Mouse (Mus musculus) hematopoietic stem cell, adult 5-6 weeks (primary cell): ENCODE data around the gene Rubcn. TPM values are rescaled to one million over a fixed set of nuclear protein-coding genes. Genes with fewer than 3 reads are reported as not detected.
A peak's percentile ranks its signal among the peaks of the same experiment; 100 is the strongest.
"Not testable (repeated sequence)": the region's sequence is repeated elsewhere in the genome, so short reads cannot be mapped to it uniquely, and the experiment has no call there.

Experiments
- ATAC-seq, 2 experiments: fragments of 125-278 bp in 1 of 2; replicated peaks in 1 of 2; 2 replicates each; pipeline ENCODE4 v1.8.0; 2016 to 2017; ENCODE audit warnings: inconsistent platforms in 2 of 2, mild to moderate bottlenecking in 2 of 2, moderate number of reproducible peaks in 2 of 2, low read depth in 1 of 2, moderate TSS enrichment in 1 of 2; ENCODE audit not compliant: low FRiP score in 2 of 2, poor library complexity in 2 of 2, severe bottlenecking in 2 of 2, insufficient read depth in 1 of 2, low TSS enrichment in 1 of 2
- total RNA-seq: library from RNA; stranded (forward); fragments of 172-1452, 232-1000 nt; gene quantifications from 2 replicates; pipeline ENCODE4 v1.2.3, GENCODE M21; 2017

Rubcn gene
- total RNA-seq, 1 experiment from 2014 or later: 12.9 TPM

DNA sequence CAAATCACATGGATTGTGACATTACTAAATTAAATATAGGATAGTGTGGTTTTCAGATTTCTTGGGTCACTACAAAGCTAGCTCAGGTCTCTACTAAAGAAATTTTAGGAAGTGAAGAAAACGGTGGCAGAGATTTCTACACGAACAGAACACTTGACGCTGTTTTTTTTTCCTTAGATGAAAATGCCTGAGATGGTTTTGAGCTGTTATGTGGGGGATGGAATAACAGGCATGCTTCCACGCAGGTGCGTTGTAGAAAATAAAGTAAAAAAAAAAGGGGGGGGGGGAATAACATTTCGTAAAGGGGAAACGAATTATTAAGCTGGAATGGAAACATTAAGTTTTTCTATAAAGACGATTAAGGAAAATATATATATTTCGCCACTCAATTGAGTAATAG is 735 bp downstream of the Rubcn start:
- ATAC-seq: no peak

DNA sequence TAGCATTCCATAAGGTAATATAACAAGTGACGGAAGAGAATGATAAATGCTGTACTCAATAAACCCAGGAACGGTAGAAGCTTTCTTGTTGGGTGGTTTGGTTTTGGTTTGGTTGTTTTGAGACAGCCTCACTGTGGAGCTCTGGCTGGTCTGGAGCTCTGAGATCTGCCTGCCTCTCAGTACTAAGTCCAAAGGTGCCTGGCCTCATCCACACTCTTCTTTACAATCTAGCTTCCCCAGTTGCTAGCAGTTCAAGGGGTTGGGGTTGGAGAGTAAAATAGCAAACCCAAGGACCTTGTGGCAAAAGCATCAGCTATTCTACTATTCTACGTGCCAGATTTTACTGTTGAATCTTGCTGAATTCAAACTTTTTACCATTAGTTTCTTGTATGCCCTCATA is 1.7 kb downstream of the Rubcn start:
- ATAC-seq: no peak

DNA sequence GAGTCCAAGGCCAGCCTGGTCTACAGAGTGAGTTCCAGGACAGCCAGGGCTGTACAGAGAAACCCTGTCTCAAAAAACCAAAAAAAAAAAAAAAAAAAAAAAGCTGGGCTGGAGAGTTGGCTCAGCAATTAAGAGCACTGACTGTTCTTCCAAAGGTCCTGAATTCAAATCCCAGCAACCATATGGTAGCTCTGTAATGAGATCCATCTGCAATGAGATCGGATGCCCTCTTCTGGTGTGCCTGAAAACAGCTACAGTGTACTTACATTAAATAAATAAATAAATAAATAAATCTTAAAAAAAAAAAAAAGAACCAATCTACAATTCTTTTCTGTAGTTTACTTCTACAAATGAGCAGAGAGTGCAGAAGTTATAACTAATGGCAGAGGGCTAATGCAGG is 2.3 kb downstream of the Rubcn start:
- ATAC-seq: not testable (repeated sequence)

DNA sequence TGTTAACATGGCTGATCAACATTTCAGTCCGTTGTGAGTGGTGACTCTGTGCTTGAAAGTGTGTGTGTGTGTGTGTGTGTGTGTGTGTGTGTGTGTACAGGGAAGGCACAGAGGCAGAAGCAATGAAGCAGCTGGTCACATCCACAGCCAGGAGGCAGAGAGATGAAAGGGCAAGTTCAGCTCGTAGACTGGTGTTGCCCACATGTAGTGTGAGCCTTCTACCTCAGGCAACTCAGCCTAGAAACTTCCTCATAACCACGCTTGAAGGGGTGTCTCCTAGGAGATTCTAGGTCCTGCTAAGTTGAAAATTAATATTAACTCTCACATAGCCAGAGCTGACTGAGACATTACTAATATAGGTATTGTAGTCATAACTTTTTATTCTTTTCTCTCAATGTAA is 4.2 kb downstream of the Rubcn start:
- no peak for ATAC-seq

DNA sequence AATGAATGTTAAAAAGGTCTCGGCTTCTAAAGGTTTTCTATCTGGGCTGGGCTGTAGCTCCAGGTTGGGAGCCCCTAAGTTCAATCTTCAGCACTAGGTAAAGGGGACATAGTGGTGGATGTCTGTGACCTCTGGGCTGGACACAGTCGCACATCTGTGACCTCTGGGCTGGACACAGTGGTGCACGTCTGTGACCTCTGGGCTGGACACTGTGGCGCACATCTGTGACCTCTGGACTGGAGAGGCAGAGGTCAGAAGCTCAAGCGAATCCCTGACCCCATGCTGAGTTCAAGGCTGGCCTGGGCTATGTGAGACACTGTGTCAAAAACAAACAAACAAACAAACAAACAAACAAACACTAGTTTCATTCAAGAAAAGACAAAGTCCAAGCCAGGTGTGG is 7.3 kb downstream of the Rubcn start:
- ATAC-seq: no peak

DNA sequence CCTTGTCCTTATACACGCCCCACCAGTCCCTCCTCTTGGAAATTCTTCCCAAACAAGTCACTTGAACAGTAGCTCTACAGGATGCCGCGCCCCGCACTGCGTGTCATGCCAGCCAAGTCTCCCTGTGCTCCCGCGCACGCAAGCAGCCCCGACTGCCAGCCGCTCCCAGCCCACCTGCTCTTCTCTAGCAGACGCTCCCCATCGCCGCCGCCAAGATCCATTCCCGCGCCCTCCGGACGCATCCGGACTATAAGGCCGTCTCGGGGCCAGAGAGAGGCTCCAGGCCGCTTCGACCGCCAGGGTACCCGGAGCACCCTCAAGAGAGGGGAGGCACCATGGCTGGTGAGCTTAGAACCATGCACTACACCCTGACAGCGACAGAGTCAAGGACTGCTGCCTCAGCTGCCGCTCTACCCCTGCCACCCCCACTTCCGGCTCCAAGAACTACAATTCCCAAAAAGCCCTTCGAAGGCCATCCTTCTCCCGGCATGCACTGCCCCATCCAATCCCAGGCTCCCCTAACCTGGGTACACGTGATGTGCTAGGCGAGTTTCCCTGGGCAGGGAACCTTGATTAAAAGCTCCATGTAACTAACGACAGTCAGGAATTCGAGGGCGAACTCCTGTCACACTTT is 9.5 kb downstream of the Rubcn start:
- ATAC-seq: peak; percentile 96 to 99

DNA sequence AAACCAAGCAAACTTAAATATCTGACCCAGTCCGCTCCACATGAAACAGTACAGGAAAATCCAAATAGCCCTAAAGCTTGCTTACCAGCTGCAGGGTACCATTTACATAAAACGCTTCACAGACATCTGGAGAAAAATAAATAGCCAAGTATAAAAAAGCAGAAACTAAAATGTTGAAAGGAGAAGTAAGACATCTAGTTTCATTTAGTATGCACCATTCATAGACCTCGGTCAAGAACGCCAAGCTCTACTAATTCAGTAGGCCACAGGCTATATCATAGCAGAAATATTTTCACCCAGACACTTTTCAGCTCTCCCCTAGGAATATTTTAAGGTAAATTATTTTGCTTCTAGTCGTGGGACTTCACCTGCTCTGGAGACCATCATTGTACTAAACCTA is 10.9 kb downstream of the Rubcn start:
- no peak for ATAC-seq

DNA sequence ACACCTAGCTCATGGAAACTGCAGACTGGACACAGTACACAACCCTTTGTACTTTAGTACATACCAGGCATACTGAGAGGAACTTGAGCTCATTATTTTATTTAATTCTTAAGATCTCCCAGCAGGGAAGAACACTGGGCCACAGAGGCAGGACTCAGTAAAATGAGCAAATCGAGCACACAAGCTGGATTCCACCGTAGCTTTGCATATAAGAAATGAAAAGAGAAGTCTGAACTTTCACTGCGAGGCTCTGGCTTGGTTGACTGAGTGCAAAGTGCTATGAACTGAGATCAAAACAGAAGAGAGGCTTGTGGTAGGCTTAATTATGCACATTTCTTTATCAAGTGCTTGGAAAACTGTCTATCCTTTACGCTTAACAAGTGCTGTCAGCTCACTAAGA is 12.2 kb downstream of the Rubcn start:
- ATAC-seq: no peak

DNA sequence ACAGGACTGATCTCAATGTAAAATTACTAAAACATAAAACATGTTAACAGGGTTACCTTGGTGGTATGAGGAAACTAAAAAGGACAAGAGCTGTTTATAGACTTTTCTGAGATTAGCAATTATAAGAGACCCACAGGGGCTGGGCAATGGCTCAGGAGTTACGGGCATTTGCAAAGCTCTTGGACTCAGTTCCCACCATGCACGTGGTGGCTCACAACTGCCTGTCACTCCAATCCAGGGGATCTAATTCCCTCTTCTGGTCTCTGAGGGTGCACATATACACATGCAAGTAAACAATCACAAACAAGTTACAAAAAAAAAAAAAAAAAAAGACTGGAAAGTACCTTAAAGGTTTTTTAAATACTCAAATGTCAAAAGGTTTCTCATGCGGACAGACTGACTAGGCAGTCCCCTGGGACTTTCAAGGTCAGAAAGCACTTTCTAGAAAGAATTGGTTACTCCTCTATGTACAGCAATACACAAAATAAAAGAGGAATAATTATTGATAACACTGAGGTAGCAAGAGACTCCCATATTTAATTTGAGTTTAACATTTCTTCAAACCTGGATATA is 15.7 kb downstream of the Rubcn start:
- ATAC-seq: no peak

DNA sequence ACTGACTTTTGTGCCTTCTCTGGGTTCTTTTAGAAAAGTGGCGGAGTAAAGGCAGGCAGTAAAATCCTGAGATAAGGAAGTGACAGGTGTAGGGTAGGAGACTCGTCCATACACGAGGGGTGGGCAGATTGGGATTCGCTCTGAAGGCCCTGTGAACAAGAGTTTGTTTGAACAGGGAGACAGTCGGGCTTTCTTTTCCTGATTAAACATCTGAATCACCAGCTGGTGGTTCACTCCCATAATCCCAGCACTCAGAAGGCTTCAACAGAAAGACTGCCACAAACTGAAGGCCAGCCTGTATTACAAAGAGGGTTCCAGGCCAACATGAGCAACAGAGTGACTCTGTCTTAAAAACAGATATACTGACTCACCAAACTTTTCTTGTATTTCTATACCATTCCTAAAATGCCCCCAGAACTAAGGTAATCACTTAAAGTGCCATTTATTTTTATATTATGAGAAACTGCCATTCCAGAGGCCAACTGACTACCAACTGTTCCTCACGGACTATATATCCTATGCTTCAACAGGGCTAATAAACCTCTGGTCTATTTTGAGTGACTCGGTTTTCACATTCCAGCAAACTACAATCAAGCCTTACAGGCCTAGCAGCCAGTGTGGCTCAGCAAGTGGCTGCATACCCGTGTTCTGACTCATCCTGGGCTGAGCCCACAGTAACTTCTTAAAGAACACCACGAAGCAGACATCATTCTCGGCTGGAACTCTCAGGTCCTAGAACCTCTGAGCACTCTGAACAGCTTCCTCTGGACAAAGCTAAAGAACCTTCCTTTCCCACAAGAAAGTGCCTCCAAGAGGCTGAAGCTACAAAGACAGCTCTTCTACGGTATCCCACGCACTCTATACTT is 18.6 kb downstream of the Rubcn start:
- ATAC-seq: no peak

DNA sequence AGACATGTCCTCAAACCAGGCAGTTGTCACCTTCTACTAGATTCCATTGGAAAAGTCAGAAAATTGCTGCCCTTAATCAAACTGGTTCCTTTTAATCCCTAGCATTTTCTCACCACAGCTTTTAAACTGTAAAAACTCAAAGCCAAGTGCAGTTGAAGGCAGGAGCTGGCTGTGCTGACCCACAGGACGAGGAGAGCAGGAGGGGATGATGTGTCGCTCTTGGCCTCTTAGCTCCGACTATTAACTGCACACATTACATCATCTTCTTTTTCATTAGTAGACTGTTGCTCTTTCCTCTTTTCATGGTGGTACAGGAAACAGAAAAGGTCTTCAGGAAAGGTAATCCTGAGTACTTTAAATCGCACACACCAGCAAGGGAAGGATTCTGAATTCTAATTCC is 19.2 kb downstream of the Rubcn start:
- ATAC-seq: no peak

DNA sequence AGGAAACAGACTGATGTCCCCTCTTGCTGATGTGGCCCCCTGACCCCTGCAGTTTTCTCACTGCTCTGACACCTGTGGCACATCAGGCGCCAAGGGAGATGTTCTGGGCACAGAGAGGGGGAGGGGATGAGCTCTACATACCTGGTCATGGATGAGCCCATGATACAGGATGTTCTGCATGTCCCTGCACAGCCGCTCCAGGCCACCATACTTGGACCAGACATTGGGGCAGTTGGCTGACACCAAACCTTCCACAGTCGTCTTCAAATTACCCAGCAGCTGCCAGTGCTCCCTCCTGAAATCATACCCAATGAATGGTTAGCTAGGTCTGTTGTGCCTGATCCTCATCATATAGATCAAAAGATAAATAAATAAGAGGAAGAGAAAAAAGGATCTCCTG is 20.8 kb downstream of the Rubcn start:
- no peak for ATAC-seq

DNA sequence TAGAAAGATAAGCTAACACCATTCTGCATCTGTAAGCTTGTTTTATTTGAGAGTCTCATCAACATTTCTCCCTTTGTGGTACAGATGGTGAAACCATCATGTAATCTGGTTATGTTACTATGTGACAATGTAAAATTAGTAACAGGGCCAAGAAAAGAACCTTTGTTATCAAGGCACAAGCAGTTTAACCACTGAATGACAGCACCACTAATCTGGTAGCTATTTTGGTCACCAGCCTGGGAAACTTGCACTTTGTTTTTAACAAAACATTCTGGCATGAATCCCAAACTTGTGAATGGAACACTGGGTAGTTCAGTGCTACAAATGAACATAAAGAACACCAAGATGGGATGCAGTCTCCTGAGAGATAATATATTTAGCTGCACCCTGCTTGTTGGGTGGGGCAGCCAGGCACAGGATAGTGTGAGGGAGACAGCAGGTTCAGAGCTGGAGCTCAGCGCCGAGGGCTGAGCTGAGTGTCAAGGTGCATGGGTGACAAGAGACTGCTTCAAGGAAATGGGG is 23.5 kb downstream of the Rubcn start:
- 0 out of 4 replicates have a peak, but pooled peaks of 1 of the 2 experiments have one; percentile 36 for ATAC-seq

DNA sequence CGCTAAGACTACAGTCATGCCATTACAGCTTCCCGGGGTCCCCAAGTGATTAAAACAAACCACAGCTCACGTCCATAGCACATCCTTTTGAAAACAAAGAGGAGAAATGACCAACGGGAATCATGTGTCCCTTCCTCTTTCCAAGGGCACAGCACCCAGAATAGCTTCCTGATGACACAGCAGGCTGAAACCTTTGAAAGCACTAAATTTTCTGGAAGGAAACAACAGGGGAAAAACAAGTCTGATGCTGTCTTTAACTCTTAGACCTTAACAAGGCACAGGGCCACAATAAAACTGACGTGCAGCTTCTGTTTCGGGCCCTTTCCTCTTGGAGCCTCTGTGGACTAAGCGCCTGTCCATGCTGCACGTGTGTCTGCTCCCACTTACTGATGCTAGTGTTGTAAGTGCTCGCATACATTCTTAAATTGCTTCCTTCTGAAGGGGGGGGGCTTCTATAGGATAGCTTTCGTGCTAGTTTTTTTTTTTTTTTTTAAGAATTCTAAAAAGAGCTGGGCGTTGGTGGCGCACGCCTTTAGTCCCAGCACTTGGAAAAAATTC is 24.0 kb downstream of the Rubcn start:
- ATAC-seq: no peak

DNA sequence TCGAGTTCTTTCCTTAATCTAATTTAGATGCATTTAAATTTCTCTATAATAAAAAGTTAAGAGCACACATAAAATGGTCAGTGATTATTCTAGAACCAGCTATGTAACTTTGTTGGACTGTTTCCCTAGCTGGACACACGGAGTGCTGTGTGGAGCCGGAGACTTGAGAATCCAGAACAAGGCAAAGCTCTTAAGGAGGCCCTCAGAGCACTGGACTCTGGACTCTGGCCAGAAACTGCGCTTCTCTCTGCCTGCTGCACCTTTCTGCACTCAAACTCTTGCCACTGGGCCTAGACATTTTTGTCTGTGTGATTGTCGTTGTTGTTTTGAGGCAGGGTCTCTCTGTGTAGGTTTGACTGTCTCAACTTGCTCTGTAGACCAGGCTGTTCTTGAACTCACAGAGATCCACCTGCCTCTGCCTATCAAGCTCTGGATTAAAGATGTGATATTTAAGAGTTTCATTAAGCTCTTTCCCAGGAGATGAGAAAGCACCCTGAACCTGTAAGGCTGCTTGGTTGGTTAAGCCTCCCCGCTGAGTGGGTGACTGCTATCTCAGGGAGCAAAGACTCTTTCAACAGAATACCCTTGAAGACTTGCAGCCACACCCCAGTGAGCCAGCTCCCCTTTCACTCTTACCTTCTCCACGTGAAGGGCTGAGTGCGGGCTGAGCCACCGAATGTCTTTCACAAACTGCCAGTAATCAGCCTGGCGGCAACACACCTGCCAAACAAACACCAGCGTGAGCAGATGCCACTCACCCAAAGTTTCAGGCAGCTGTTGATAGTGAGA is 28.3 kb downstream of the Rubcn start:
- no peak for ATAC-seq

DNA sequence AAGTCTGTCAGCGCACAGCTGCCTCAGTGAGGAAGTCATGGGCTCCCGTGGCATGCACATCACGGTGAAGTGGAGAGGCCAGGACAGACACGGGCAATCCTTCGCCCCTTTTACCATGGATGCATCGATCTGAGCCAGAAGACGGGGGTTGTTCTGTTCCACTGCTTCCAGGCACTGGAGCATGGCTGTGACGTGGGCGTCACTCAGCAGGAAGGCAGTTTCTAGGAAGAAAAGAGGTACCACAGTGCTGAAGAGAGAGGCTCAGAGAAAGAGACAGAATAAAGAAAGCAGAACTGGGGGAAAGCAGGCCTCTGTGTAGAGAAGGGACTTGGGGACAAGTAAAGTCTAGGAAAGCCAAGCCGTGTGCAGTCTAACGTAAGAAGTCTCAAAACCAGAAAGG is 30.5 kb downstream of the Rubcn start:
- no peak for ATAC-seq

DNA sequence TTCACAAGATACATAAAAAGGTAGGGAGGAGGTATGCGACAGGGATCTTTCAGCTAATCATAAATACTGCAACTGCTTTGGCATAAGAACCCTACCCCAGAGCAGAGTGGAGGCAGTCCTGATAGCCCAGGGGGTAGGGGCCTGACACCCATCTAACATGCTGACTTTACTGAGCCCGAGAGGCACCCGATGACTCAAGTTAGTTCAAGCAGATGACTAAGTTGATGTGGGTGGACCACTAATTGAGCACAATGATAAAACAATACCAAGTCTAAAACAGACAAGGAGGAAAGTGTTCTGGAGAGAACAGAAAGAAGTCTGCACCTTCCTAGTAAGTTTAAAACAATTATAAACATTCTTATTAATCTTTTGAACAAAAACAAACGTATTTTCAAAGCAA is 46.1 kb downstream of the Rubcn start:
- ATAC-seq: no peak
